Mouse (Mus musculus) heart, embryonic 15.5 days (tissue): Measurements from ENCODE around the gene Rapgef4. TPM values are rescaled to one million over a fixed set of nuclear protein-coding genes. Genes with fewer than 3 reads are reported as not detected.
"Not testable (repeated sequence)": the region's sequence is repeated elsewhere in the genome, so short reads cannot be mapped to it uniquely, and the experiment has no call there.

Experiments
- ATAC-seq: fragments of 200-750 bp; cut with Nextera tagmentation; replicated peaks from 2 replicates; pipeline ENCODE4 v1.8.0; 2017; ENCODE audit warnings: low read depth, moderate TSS enrichment; ENCODE audit not compliant: insufficient number of reproducible peaks, insufficient read depth, low FRiP score
- H3K27ac ChIP-seq: fragments of 300-500 bp; sonication (generic); 2 replicates; pipeline ENCODE4 v1.5.1; 2015; ENCODE audit warnings: mild to moderate bottlenecking, inconsistent platforms
- H3K27me3 ChIP-seq: fragments of 300-500 bp; sonication (generic); 2 replicates; pipeline ENCODE4 v1.6.1; 2015; ENCODE audit warnings: inconsistent platforms
- H3K36me3 ChIP-seq: fragments of 300-500 bp; sonication (generic); 2 replicates; pipeline ENCODE4 v1.6.1; 2015; ENCODE audit warnings: mild to moderate bottlenecking, inconsistent platforms
- H3K4me1 ChIP-seq: fragments of 300-500 bp; sonication (generic); replicated peaks from 2 replicates; pipeline ENCODE4 v1.6.1; 2015; ENCODE audit warnings: inconsistent platforms
- H3K4me2 ChIP-seq: fragments of 300-500 bp; sonication (generic); 2 replicates; pipeline ENCODE4 v1.6.1; 2015; ENCODE audit warnings: inconsistent platforms, mild to moderate bottlenecking, moderate library complexity
- H3K4me3 ChIP-seq: fragments of 300-500 bp; sonication (generic); 2 replicates; pipeline ENCODE4 v1.5.1; 2015; ENCODE audit warnings: mild to moderate bottlenecking, inconsistent platforms
- H3K9ac ChIP-seq: fragments of 300-500 bp; sonication (generic); 2 replicates; pipeline ENCODE4 v1.6.1; 2015; ENCODE audit warnings: mild to moderate bottlenecking, inconsistent platforms
- H3K9me3 ChIP-seq: fragments of 300-500 bp; sonication (generic); replicated peaks from 2 replicates; pipeline ENCODE4 v1.6.1; 2016; ENCODE audit warnings: inconsistent platforms
- WGBS: fragments of 180-500 bp; shearing (Covaris S2); methylation state at CpG from one replicate; pipeline ENCODE4 v1.1.7; 2015; ENCODE audit warnings: mixed read lengths; 5-methylcytosine and 5-hydroxymethylcytosine counted together
- polyA plus RNA-seq: library from polyadenylated mRNA; unstranded; fragments of >200 nt; fragmentation: Nextera tagmentation; extraction: Ambion mirVana; gene quantifications from 2 replicates; pipeline ENCODE4 v1.2.1, GENCODE M21; 2015

Gene Rapgef4
- polyA plus RNA-seq, 1 experiment from 2014 or later = 3.7 TPM

DNA sequence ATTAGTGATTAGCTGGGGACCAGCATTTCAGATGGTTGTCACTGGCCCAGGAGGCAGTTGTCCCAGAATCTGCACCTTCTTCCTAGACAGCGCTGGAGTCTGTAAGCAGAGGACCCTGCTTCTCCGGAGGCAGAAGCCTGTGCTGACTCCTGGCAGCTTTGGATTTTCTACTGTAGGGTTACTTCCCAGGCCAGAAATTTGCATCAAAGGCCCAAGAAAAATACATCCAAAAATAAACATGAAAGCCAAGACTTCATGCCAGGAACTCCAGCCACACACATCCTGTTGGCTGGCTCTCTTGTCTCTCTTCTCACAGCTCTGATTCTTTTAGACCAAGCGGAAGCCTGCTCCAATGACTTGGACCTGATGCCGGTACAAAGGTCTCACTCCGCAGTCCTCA is 73.2 kb downstream of the Rapgef4 start:
- Histone ChIP-seq H3K4me2 (peak overlapping the region; percentile 66), H3K36me3 (no peaks in the 10 kb centered on the region), H3K27ac (peak overlapping the region; percentile 68), H3K9me3 (no peaks in the 10 kb centered on the region), H3K4me1 (peaks cover 24% of the 10 kb centered on the region), H3K9ac (peak overlapping the region; percentile 41), H3K4me3 (peak overlapping the region; percentile 46), H3K27me3 (no peaks in the 10 kb centered on the region)
- WGBS = 31% methylated on average over 5 of the region's 5 CpGs
- peak; percentile 84 for ATAC-seq

DNA sequence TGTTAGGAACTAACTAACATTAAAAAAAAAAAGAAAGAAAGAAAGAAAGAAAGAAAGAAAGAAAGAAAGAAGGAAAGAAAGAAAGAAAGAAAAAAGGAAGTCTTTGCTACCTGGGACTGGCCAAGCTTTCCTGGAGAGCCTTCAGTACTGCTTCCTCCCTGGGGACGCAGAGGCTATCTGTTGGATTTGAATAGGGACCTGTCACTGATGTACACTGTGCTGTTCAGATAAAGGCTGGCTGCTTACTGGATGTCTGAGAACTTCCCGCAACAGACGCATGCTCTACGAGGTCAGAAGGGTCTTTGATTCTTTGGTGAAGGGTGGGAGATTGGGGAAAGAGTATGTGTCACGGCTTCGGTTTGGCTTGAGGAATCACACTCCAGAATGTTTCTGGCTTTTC is 73.7 kb downstream of the Rapgef4 start:
- 29% methylated on average over 6 of the region's 6 CpGs for WGBS
- no peak overlapping the region for H3K9ac ChIP-seq

GRCm38 (mm10) chr2:72055476-72055875 is 74.4 kb downstream of the Rapgef4 start:
- Histone ChIP-seq H3K27me3 (no peaks in the 10 kb centered on the region), H3K36me3 (no peaks in the 10 kb centered on the region), H3K4me3 (no peak overlapping the region), H3K9ac (no peak overlapping the region), H3K9me3 (no peaks in the 10 kb centered on the region), H3K27ac (peak overlapping the region; percentile 31; the same call in 1 of the 2 replicates), H3K4me1 (peaks cover 24% of the 10 kb centered on the region), H3K4me2 (no peak overlapping the region)
- no peak for ATAC-seq
- 84% methylated on average over 5 of the region's 5 CpGs for WGBS

More for the DNA sequence above, 73.7 kb downstream of the Rapgef4 start:
- ATAC-seq = peak; percentile 67
- H3K4me3 ChIP-seq = peak overlapping the region; percentile 46
- H3K27ac ChIP-seq = peak overlapping the region; percentile 68; the same call in 1 of the 2 replicates
- H3K4me1 ChIP-seq = peaks cover 24% of the 10 kb centered on the region
- H3K27me3 ChIP-seq = no peaks in the 10 kb centered on the region
- no peaks in the 10 kb centered on the region for H3K9me3 ChIP-seq
- no peaks in the 10 kb centered on the region for H3K36me3 ChIP-seq
- H3K4me2 ChIP-seq = peak overlapping the region; percentile 66

GRCm38 (mm10) chr2:72056081-72056874 is 75.2 kb downstream of the Rapgef4 start:
- peak overlapping the region; percentile 30; the same call in 1 of the 2 replicates for H3K4me2 ChIP-seq
- no peak overlapping the region for H3K9ac ChIP-seq
- H3K27me3 ChIP-seq = no peaks in the 10 kb centered on the region
- peaks cover 24% of the 10 kb centered on the region for H3K4me1 ChIP-seq
- ATAC-seq = no peak
- peak overlapping the region; percentile 31; the same call in 1 of the 2 replicates for H3K27ac ChIP-seq
- WGBS = 70% methylated on average over 11 of the region's 11 CpGs
- H3K36me3 ChIP-seq = no peaks in the 10 kb centered on the region
- H3K9me3 ChIP-seq = no peaks in the 10 kb centered on the region
- no peak overlapping the region for H3K4me3 ChIP-seq

GRCm38 (mm10) chr2:72062931-72063330 is 81.9 kb downstream of the Rapgef4 start:
- H3K36me3 ChIP-seq = no peaks in the 10 kb centered on the region
- WGBS = 59% methylated on average over 4 of the region's 4 CpGs

DNA sequence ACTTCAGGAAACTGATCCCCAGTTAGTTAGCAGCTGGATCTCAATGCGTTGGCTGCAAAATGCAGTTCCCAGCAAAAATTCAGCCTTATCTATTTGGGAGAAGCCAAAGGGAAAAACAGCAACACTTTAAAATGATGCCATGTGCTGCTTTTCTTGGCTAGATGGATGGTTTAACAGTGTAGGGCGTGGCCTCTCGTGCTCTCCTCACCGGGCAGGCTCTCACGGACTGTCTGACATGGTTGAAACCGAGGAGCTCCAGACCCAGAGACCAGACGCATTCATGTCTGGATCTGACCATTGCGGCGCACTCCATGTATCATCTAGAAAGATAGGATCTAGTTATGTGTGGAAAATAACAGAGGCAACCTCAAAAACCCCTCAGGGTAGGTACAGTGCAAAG is 87.5 kb downstream of the Rapgef4 start:
- Histone ChIP-seq H3K4me1 (0 out of 2 replicates have a peak, but pooled peaks cover 2% of the 10 kb centered on the region), H3K27ac (no peak overlapping the region), H3K4me2 (no peak overlapping the region), H3K9me3 (no peaks in the 10 kb centered on the region), H3K4me3 (no peak overlapping the region), H3K27me3 (no peaks in the 10 kb centered on the region), H3K9ac (no peak overlapping the region), H3K36me3 (no peaks in the 10 kb centered on the region)
- ATAC-seq = peak; percentile 35; the same call in 1 of the 2 replicates
- WGBS = 63% methylated on average over 9 of the region's 9 CpGs

More at GRCm38 (mm10) chr2:72062931-72063330, 81.9 kb downstream of the Rapgef4 start:
- Histone ChIP-seq H3K4me3 (no peak overlapping the region), H3K9ac (no peak overlapping the region), H3K9me3 (no peaks in the 10 kb centered on the region), H3K4me1 (no peaks in the 10 kb centered on the region), H3K27me3 (no peaks in the 10 kb centered on the region), H3K27ac (no peak overlapping the region), H3K4me2 (no peak overlapping the region)
- no peak for ATAC-seq

DNA sequence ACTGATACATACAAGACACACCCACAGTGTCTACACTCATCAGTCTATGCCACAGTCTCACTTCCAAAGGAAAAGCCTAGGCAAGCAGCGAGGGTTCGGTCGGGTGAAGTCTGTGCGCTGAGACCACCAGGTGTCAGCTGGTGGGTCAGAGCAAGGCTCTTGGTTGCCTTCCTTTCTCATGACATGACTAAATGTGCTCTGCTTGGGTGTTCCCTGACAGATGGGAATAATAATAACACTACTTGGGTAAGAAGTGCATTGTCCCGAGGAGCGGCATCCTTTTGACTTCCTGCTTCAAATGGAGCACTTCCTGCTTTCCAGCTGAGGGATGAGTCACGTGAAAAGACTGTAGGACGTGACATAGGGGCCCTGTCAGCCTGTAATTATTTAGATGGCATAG is 89.0 kb downstream of the Rapgef4 start:
- Histone ChIP-seq H3K27ac (no peak overlapping the region), H3K36me3 (no peaks in the 10 kb centered on the region), H3K9ac (no peak overlapping the region), H3K4me3 (no peak overlapping the region), H3K4me1 (0 out of 2 replicates have a peak, but pooled peaks cover 2% of the 10 kb centered on the region), H3K27me3 (no peaks in the 10 kb centered on the region), H3K9me3 (no peaks in the 10 kb centered on the region), H3K4me2 (no peak overlapping the region)
- WGBS = 64% methylated on average over 8 of the region's 8 CpGs
- ATAC-seq = no peak

GRCm38 (mm10) chr2:72073121-72073520 is 92.1 kb downstream of the Rapgef4 start:
- H3K27ac ChIP-seq, H3K27me3 ChIP-seq, H3K36me3 ChIP-seq, ATAC-seq, H3K4me1 ChIP-seq, H3K9ac ChIP-seq, H3K4me2 ChIP-seq, H3K4me3 ChIP-seq, H3K9me3 ChIP-seq: not testable (repeated sequence)
- WGBS = 33% methylated on average over 1 of the region's 1 CpGs

DNA sequence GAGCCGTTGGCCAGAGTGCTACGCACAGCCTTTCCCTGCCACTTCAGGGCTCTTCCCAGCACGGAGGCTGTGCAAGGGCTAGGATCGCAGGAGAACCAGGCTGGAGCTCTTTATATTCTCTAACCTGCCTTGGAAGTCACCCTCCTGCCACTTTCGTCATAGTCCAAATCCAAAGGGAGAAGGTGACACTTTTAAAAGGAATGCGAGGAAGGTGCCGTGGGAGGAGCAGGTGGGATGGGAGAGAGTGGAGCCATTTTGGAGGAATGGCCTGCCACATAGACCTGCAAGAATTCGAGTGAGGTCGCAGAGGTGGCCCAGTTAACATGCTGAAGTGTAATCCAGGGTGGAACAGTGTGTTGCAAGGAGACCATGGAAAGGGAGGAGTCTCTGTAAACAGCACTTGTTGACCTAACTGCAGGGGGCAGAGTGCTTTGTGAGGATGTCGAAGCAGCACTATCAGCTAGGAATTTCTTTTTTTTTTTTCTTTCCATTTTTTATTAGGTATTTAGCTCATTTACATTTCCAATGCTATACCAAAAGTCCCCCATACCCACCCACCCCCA is 94.0 kb downstream of the Rapgef4 start:
- no peaks in the 10 kb centered on the region for H3K27me3 ChIP-seq
- 74% methylated on average over 10 of the region's 10 CpGs for WGBS
- ATAC-seq = no peak

DNA sequence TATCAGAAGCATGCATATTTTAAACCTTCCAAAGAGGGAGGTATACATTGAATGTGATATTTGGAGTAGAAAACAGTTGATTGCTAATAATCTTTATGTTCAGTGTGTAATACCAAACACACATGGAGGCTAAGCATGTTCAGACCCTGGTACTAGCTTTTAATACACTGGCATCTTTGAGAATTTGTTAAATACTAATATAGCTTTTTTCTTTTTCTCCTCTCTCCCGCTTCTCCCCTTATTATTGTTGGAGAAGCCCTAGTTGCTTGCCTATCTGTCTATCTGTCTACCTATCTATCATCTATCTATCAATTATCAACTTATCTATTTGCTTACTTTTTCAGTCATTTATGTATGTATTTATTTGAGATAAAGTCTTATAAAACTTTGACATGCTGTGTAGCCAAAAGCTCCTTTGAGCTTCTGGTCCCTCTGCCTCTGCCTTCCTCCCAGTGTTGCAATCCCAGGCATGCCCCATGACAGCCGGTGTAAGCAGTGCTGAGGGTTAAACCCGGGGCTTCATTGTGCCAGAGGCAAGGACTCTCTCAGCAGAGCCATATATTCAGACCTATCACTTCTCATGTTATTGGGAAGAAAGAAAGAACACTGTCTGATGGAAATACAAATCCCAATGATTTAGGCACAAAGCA is 96.6 kb downstream of the Rapgef4 start:
- ATAC-seq = no peak
- H3K4me1 ChIP-seq = 0 out of 2 replicates have a peak, but pooled peaks cover 3% of the 10 kb centered on the region
- no peak overlapping the region for H3K4me3 ChIP-seq
- no peaks in the 10 kb centered on the region for H3K27me3 ChIP-seq
- no peaks in the 10 kb centered on the region for H3K9me3 ChIP-seq
- H3K4me2 ChIP-seq = no peak overlapping the region
- no peak overlapping the region for H3K9ac ChIP-seq
- WGBS = 70% methylated on average over 3 of the region's 3 CpGs
- no peak overlapping the region for H3K27ac ChIP-seq
- no peaks in the 10 kb centered on the region for H3K36me3 ChIP-seq

More for the DNA sequence above, 94.0 kb downstream of the Rapgef4 start:
- Histone ChIP-seq H3K4me3 (no peak overlapping the region), H3K9ac (no peak overlapping the region), H3K27ac (no peak overlapping the region), H3K36me3 (no peaks in the 10 kb centered on the region), H3K4me2 (no peak overlapping the region), H3K4me1 (0 out of 2 replicates have a peak, but pooled peaks cover under 1% of the 10 kb centered on the region), H3K9me3 (no peaks in the 10 kb centered on the region)

- WGBS = 80% methylated on average over 6 of the region's 6 CpGs
- Histone ChIP-seq H3K4me2 (no peak overlapping the region), H3K4me3 (no peak overlapping the region), H3K9me3 (no peaks in the 10 kb centered on the region), H3K9ac (no peak overlapping the region), H3K27ac (no peak overlapping the region), H3K4me1 (0 out of 2 replicates have a peak, but pooled peaks cover 3% of the 10 kb centered on the region), H3K36me3 (no peaks in the 10 kb centered on the region), H3K27me3 (no peaks in the 10 kb centered on the region)
- no peak for ATAC-seq
Measured at GRCm38 (mm10) chr2:72078140-72078521, 97.1 kb downstream of the Rapgef4 start.
